Mouse (Mus musculus) lung, postnatal 0 days (tissue): ENCODE measurements around the gene Cant1. TPM values are rescaled to one million over a fixed set of nuclear protein-coding genes. Genes with fewer than 3 reads are reported as not detected.
"Not testable (repeated sequence)": the region's sequence is repeated elsewhere in the genome, so short reads cannot be mapped to it uniquely, and the experiment has no call there.

Experiments
- ATAC-seq: fragments of 200-750 bp; cut with Nextera tagmentation; 2 replicates; pipeline ENCODE4 v1.8.0; 2017; ENCODE audit warnings: moderate library complexity
- DNase-seq: peaks from one replicate; pipeline ENCODE4 v3.0.0-alpha.2; 2016; ENCODE audit warnings: low spot score
- H3K27ac ChIP-seq: fragments of 300-500 bp; sonication (generic); 2 replicates; pipeline ENCODE4 v1.5.1; 2014; ENCODE audit warnings: antibody characterized with exemption, mild to moderate bottlenecking, low read length, mixed read lengths
- H3K27me3 ChIP-seq: fragments of 300-500 bp; sonication (generic); replicated peaks from 2 replicates; pipeline ENCODE4 v1.6.1; 2014; ENCODE audit warnings: low read length, mixed read lengths; ENCODE audit not compliant: insufficient read depth
- H3K36me3 ChIP-seq: fragments of 300-500 bp; sonication (generic); 2 replicates; pipeline ENCODE4 v1.6.1; 2014; ENCODE audit warnings: low read length, mixed read lengths; ENCODE audit not compliant: insufficient read depth
- H3K4me1 ChIP-seq: fragments of 300-500 bp; sonication (generic); 2 replicates; pipeline ENCODE4 v1.6.1; 2014; ENCODE audit warnings: antibody characterized with exemption, low read depth, low read length, mixed read lengths; ENCODE audit not compliant: insufficient read depth
- H3K4me2 ChIP-seq: fragments of 300-500 bp; sonication (generic); replicated peaks from 2 replicates; pipeline ENCODE4 v1.6.1; 2014; ENCODE audit warnings: low read depth, mild to moderate bottlenecking, low read length, moderate library complexity, mixed read lengths
- H3K4me3 ChIP-seq: fragments of 300-500 bp; sonication (generic); 2 replicates; pipeline ENCODE4 v1.5.1; 2014; ENCODE audit warnings: low read depth, low read length
- H3K9ac ChIP-seq: fragments of 300-500 bp; sonication (generic); replicated peaks from 2 replicates; pipeline ENCODE4 v1.6.1; 2014; ENCODE audit warnings: low read depth, mild to moderate bottlenecking
- H3K9me3 ChIP-seq: fragments of 300-500 bp; sonication (generic); 2 replicates; pipeline ENCODE4 v1.6.1; 2016; ENCODE audit warnings: low read length, mixed read lengths
- CTCF ChIP-seq: IDR thresholded peaks from 2 replicates; pipeline ENCODE4 v1.5.1; 2016; ENCODE audit warnings: antibody characterized with exemption, mild to moderate bottlenecking
- EP300 ChIP-seq: IDR thresholded peaks from 2 replicates; pipeline ENCODE4 v1.6.1; 2016; ENCODE audit warnings: antibody characterized with exemption, mild to moderate bottlenecking, control low read depth
- WGBS: fragments of 180-500 bp; shearing (Covaris S2); extraction: QIAGEN DNeasy Blood & Tissue Kit; methylation state at CpG from one replicate; pipeline ENCODE4 v1.1.7; 2014; 5-methylcytosine and 5-hydroxymethylcytosine counted together
- polyA plus RNA-seq: library from polyadenylated mRNA; unstranded; fragments of >200 nt; fragmentation: Nextera tagmentation; extraction: Ambion mirVana; gene quantifications from 2 replicates; pipeline ENCODE4 v1.2.1, GENCODE M21; 2015

Gene Cant1
- polyA plus RNA-seq, 1 experiment from 2014 or later = 21.3 TPM

DNA sequence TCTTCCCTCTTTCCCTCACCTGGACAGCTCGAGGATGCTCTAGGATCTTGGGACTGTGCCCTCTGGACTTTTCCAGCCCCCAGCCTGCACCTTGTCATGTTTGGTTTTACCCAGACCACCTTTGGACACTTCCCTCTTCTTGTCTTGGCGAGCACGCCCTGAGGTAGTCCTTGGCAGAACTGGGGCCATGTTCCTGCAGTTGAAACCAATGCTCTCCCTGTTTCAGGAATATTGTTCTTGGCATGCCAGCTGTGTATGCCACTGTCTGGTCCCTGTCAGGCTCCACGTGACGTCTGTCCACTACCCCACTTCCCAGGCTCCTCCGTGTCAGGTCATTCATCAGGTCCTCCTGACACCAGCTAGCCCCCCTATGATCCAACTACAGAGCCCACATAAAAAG lies 40.2 kb downstream of the Cant1 start:
- TF ChIP-seq CTCF (no peak), EP300 (no peak)
- no peaks in the 10 kb centered on the region for H3K9me3 ChIP-seq
- H3K27ac ChIP-seq = no peak overlapping the region
- ATAC-seq (no peak), DNase-seq (no peak)
- H3K4me1 ChIP-seq = no peaks in the 10 kb centered on the region
- no peaks in the 10 kb centered on the region for H3K36me3 ChIP-seq
- no peak overlapping the region for H3K4me3 ChIP-seq
- no peak overlapping the region for H3K9ac ChIP-seq
- WGBS = 80% methylated on average over 6 of the region's 6 CpGs
- no peaks in the 10 kb centered on the region for H3K27me3 ChIP-seq
- H3K4me2 ChIP-seq = no peak overlapping the region

DNA sequence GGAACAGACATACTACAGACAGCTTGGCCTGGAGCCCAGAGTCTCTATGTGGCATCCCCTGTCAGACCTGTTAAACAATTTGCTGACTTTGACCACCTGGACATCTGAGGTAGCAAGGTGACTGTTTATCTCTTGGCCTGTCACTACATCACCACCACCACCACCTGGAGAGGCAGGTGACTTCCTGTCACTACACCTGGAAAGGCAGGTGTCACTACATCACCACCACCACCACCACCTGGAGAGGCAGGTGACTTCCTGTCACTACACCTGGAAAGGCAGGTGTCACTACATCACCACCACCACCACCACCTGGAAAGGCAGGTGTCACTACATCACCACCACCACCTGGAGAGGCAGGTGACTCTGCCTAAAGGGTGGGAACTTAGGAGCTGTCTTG lies 42.6 kb downstream of the Cant1 start:
- not testable (repeated sequence) for H3K27ac ChIP-seq, DNase-seq, H3K27me3 ChIP-seq, H3K4me3 ChIP-seq, H3K9ac ChIP-seq, H3K4me2 ChIP-seq, ATAC-seq, H3K9me3 ChIP-seq, H3K36me3 ChIP-seq, H3K4me1 ChIP-seq

GRCm38 (mm10) chr11:118375881-118376280 lies 43.0 kb downstream of the Cant1 start:
- no peaks in the 10 kb centered on the region for H3K9me3 ChIP-seq
- TF ChIP-seq CTCF (no peak), EP300 (no peak)
- H3K36me3 ChIP-seq = no peaks in the 10 kb centered on the region
- WGBS = 58% methylated on average over 5 of the region's 5 CpGs
- DNase-seq (no peak), ATAC-seq (no peak)
- no peak overlapping the region for H3K27ac ChIP-seq
- H3K9ac ChIP-seq = no peak overlapping the region
- no peak overlapping the region for H3K4me2 ChIP-seq
- no peaks in the 10 kb centered on the region for H3K27me3 ChIP-seq
- no peak overlapping the region for H3K4me3 ChIP-seq
- H3K4me1 ChIP-seq = no peaks in the 10 kb centered on the region

DNA sequence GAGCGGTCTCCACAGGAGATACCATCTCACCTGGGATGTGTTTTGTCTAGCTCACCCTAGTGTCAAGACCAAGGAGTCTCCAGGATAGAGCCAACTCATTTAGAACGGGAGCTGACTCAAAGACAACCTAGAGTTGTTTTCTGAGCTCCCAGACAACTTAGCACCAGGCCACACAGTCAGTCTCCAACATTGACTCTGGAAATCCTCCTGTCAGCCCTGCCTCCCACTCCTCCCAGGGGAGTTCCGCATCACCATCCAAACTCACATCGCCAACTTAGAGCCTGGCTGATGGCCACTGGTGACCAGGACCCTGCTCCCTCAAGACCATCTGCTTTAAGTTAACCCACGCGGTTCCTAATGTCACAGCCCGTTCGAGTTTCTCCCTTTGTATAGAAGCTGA lies 43.4 kb downstream of the Cant1 start:
- ATAC-seq = no peak
- no peaks in the 10 kb centered on the region for H3K4me1 ChIP-seq
- TF ChIP-seq EP300 = no peak
- TF ChIP-seq CTCF = no peak
- no peak overlapping the region for H3K4me2 ChIP-seq
- no peak for DNase-seq
- WGBS = 76% methylated on average over 8 of the region's 8 CpGs
- no peak overlapping the region for H3K27ac ChIP-seq
- no peak overlapping the region for H3K4me3 ChIP-seq
- no peaks in the 10 kb centered on the region for H3K27me3 ChIP-seq
- H3K9me3 ChIP-seq = no peaks in the 10 kb centered on the region
- no peak overlapping the region for H3K9ac ChIP-seq
- no peaks in the 10 kb centered on the region for H3K36me3 ChIP-seq

- Histone ChIP-seq H3K4me1 (no peaks in the 10 kb centered on the region), H3K9ac (no peak overlapping the region), H3K27me3 (no peaks in the 10 kb centered on the region), H3K36me3 (no peaks in the 10 kb centered on the region), H3K27ac (no peak overlapping the region), H3K9me3 (no peaks in the 10 kb centered on the region), H3K4me2 (no peak overlapping the region), H3K4me3 (no peak overlapping the region)
- no peak for TF ChIP-seq EP300
- TF ChIP-seq CTCF = peak; percentile 32
- ATAC-seq (no peak), DNase-seq (no peak)
These were observed 43.9 kb downstream of the Cant1 start for GRCm38 (mm10) chr11:118375006-118375405.

- Histone ChIP-seq H3K36me3 (no peaks in the 10 kb centered on the region), H3K4me2 (no peak overlapping the region), H3K9me3 (no peaks in the 10 kb centered on the region), H3K4me1 (no peaks in the 10 kb centered on the region), H3K9ac (no peak overlapping the region), H3K27ac (no peak overlapping the region), H3K27me3 (no peaks in the 10 kb centered on the region), H3K4me3 (no peak overlapping the region)
- no peak for TF ChIP-seq EP300
- no peak for TF ChIP-seq CTCF
- no peak for DNase-seq
- 56% methylated on average over 5 of the region's 5 CpGs for WGBS
- no peak for ATAC-seq
These were observed 44.4 kb downstream of the Cant1 start for GRCm38 (mm10) chr11:118374506-118374905.

- H3K4me2 ChIP-seq = no peak overlapping the region
- H3K27me3 ChIP-seq = no peaks in the 10 kb centered on the region
- TF ChIP-seq CTCF (no peak), EP300 (no peak)
- 37% methylated on average over 7 of the region's 7 CpGs for WGBS
- 0 out of 2 replicates have a peak overlapping the region, but pooled peaks have one; percentile 9 for H3K27ac ChIP-seq
- H3K9me3 ChIP-seq = no peaks in the 10 kb centered on the region
- peak; percentile 53 for ATAC-seq
- DNase-seq = peak; percentile 65
- no peak overlapping the region for H3K4me3 ChIP-seq
- no peaks in the 10 kb centered on the region for H3K36me3 ChIP-seq
- H3K9ac ChIP-seq = no peak overlapping the region
- no peaks in the 10 kb centered on the region for H3K4me1 ChIP-seq
These were observed 46.2 kb downstream of the Cant1 start for GRCm38 (mm10) chr11:118372641-118373040.
